Mouse (Mus musculus) brain, adult 2 months (tissue): ENCODE results near the gene Crtac1.
A peak's percentile ranks its signal among the peaks of the same experiment; 100 is the strongest.

Experiments used
- DNase-seq: peaks from one replicate; pipeline ENCODE4 v3.0.0; 2011; ENCODE audit warnings: low read depth, low spot score

Gene Crtac1

DNA sequence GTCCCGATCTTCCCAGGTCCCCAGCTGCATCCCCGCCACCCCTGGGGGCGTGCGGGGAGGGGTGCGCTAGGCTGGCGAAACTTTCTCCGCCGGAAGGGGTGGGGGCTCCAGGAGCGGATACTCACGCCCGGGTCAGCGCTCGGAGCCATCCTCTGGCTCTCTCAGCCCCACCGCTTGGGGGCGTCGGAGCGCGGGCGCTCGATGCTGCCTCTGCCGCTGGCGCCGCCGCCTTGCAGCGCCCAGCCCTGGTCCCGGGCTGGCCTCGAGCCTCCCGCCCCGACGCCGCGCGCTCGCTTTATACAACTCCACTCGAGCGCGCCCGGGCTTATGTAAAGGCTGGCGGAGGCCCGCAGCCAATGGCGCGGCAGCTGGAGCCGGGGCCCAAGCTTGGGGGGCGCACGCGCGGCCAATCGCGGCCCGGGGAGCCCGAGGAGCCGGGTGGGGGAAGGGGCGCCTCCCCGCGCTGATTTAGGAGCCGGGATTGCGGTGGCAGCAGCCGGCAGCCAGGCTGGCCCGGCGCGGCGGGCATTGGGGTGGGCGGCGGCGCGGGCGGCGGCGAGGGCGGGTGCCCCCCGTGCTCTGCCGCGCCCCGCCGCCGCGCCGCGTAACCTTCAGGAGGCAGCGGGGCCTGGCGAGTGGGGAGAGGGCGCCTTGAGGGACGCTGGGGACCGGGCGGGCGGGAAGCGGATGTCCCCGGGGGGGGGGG, at the start of gene Crtac1:
Crtac1 (minus strand) TSS at position 299 of the 706 bp plus-strand sequence.
- DNase-seq = peak; percentile 93

DNA sequence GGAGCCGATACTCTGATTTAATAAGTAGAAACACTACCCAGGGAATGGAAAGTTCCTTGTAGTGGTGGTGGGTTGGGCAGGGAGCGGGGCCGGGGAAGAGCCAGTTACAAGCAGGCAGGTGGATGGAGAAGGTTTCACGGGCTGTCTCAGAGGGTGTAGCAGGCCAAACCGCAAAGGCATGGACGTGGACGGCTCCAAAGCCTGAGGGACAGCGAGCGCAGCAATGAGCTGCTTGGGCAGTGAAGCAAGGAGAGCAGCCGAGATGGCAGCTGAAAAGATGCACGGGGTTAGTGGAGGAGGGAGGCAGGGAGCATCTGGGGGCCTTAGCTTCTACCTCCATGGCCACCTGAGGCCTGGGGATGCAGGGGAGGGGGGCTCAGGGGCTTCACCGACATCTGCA, 46.7 kb upstream of the Crtac1 start:
- no peak for DNase-seq

DNA sequence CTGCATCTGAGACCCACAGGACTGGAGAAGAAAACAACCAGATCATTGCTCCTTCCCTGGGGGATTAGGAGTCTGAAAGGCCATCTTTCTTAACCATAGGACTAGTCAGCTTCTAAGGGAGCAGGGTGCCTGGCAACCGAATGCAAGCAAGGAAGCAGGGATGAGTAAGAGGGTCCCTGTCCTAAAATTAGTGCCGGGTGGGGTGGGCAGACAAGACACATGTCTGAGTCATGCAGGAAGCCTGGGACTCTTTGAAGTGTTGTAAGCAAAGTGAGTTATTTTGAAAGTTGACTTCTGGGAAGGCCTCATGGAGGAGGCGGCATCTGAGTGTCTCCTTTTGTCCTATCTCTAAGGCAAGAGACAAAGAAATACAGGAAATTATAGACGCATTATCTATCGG, 46.2 kb upstream of the Crtac1 start:
- DNase-seq = peak; percentile 87

DNA sequence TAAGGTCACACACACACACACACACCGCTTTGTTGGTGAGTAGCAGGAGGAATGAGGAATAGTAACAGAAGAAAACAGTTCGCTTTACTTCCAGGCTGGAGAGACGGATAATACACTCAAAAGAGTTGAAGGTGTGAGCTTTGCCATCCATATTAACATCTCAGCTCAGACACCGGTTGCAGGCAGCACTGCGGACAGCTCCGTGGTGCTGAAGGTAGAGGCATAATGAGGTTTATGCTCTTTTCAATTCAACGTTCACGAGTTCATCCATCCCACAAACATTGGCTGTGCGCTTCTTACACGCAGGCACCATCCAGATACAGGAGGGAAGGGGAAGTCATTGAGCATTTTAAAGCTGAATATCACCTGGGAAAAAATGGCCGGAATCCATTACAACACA, 41.2 kb upstream of the Crtac1 start:
- no peak for DNase-seq

DNA sequence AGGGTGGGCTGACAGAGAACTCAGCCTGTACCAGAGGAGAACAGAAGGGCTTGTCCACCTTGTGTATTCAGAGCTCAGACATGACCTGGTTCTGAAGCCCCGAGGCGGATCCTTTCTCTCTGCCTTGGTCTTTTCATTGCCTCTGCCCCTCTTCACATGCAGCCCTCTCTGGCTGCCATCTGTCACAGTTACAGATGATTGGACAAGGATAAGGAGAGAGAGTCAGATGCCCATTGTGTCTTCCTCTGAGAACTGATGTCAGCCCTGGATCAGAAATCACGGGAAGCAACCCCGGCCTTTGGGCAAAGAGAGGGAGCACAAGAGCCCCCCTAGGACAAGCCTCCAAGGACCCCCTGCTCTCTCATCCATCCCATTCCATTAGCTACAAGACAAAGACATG, 40.0 kb upstream of the Crtac1 start:
- peak; percentile 32 for DNase-seq

DNA sequence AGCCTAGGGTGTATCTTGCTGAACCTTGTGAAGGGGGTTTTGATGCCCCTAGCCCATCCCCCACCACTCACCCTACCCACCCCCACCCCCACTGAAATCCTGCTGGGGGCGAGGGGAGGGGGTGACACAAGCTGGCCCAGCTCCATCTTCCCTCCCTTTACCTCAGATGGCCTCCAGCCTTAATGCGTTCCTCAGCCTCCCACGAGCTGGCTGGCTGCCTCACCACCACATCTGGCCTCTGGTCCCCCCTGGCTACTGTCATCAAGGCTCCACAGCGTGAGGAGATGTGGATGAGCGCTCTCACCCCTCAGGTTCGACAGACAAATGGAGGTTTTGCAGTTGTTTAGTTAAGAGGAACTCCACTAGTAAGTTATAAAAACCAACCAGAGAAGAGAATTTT, 30.3 kb upstream of the Crtac1 start:
- peak; percentile 16 for DNase-seq

DNA sequence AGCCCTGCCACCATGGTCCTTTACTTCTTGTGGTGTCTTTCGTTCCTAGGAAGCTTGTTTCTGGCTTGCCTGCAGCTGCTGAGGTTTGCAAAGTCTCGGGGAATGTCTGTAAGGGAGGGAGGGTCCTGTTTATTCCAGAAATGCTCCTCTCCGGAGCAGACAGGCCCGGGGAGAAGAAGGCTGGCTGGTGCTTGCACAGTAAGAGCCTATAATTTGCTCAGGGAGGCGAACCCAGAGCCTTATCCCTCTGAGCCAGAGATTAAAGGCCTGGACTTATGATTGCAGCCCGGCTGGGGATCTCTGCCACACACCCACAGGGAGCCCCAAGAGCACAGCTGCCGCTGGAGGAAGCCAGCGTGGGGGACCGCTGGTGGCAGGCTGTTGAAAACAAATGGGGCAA, 29.8 kb upstream of the Crtac1 start:
- peak; percentile 67 for DNase-seq

DNA sequence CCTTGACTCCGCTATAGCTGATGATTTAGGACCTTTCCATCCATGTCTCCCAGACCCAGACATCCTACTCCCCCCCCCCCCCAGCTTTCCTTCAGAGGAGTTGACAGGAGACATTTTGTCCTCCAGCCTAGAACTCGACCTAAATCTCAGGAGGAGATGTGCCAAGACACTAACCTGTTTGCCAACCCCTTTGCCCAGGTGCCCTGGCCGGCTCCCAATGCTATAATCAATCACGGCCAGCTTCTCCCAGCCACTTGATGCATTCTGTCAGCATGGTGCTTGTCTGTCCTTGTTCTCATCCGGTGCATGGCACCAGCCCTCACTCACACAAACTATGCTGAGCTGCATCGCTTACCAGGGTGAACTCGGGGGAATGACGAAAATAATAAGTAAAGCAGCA, 27.9 kb upstream of the Crtac1 start:
- no peak for DNase-seq

DNA sequence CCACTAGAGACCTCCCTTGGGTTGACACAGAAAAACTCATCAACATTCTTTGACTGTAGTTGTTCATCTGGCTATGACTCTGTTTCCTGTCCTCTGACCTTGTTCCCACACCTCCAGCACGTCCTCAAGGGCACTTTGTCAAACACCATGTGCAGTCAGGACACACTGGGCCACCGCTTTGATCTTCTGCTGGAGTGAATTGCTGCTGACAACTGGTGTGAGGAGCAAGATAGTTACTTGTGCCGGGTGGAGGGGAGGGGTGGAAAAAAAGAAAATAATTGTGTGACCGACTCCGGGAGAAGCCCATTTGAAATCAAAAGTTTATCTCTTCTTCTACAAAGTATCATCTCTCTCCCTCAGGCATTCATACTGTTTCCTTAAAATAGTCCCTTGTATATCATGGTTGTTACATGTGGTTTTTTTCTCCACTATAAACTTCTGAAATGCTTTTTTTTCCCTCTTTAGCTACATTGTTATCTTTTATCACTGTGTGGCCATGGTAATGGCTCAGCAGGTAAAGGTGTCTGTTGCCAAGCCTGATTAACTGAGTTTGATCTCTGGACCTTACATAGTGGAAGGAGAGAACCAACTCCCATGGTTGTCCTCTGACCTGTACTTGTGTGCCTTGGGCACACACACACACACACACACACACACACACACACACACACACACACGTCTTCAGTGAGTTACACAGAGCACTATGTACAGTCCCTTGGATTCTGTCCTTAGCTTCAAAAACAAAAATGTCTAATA, 23.1 kb upstream of the Crtac1 start:
- no peak for DNase-seq

DNA sequence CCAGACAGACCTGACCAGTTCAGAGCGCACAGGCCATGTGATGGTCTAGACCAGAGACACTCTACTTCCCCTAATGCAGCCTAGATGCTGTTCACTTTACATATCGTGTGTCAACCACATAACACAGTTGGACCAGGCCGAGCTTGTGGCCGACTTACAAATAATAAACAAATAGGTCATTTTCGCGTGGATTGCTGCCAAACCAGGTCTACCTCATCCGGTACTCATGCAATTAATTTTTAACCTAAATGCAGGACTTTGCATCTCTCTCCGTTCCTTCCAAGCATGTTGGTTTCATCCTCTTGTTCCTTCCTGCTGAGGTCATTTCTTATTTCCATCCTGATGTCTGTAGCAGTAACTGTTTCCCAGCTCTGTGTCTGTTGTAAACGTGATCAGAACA, 22.4 kb upstream of the Crtac1 start:
- no peak for DNase-seq

DNA sequence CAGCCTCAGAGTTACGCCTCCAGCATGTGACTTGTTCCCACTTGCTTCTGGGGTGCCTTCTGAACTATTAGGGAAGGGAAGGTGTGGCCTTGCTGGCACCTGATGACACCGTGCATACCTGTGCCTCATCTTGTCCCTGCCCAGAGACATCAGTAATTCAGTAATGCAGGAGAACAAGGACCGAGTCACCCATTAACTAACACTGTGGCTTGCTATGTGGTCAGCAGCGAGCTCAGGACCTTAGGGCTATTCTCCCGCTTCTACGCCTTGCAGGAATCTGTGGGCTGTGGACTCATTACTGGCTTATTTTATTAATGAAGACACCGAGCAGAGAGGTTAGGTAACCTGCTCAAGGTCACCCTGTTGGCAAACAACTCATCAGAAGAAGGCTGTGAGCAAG, 21.0 kb upstream of the Crtac1 start:
- no peak for DNase-seq

DNA sequence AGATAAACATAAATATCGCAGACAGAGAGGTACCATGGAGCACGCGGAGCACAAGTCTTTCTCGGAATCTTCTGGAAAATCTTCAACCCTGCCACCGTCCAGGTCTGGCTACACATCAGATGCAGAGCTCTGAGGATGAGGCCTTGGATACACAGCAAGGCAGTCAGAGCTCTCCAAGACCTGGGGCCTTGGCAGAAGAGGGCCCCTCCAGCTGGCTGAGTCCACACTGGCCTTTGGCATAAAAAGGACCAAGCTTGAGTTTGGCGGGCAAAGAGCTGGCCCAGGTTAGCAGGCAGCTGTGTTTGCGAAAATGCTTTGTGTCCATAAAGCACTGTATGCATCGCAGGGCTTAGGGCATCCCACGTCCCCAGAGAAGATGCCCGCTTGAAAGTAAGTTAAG, 17.0 kb upstream of the Crtac1 start:
- DNase-seq = no peak

DNA sequence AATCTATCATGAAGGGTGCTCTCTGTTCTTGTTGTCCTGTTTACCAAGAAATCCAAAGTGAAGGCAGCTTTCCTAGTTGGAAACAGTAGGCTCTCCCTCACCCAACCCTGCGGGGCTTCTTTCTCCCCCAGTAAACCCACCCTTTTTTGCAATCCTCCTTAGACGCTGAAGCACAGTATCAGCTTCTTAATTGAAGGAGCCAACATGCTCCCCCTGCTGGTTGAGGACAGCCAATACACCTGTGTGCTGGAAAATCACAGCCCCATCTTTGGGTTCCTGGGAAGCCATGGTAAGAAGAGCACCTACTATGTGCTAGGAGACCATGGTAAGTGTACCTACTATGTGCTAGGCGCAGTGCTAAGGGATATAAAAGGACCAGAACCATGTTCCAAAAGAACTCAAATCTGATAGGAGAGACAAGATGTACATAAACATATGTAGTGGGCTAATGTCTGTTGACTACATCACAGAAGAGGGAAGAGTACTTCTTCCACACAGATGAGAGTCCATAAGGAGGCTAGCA, 12.4 kb upstream of the Crtac1 start:
- peak; percentile 70 for DNase-seq

DNA sequence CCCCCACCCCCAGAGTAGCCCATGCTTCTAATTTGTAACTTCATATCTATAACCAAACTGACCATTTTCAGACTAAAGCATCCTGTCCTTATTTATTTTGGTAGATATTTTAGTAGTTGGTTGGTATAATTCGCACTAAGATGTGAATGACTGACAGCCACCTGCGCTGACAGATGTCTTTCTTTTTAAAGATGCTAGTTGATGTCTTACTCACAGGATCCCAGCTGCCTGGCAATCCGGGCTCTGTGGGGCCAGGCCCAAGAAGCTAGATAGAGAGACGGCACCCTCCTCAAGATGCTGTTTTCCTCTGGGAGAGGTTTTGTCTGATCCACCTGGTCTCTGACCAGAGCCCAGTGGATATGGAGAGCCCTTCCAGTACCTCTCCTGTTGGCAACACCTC, 11.7 kb upstream of the Crtac1 start:
- DNase-seq = peak; percentile 44

DNA sequence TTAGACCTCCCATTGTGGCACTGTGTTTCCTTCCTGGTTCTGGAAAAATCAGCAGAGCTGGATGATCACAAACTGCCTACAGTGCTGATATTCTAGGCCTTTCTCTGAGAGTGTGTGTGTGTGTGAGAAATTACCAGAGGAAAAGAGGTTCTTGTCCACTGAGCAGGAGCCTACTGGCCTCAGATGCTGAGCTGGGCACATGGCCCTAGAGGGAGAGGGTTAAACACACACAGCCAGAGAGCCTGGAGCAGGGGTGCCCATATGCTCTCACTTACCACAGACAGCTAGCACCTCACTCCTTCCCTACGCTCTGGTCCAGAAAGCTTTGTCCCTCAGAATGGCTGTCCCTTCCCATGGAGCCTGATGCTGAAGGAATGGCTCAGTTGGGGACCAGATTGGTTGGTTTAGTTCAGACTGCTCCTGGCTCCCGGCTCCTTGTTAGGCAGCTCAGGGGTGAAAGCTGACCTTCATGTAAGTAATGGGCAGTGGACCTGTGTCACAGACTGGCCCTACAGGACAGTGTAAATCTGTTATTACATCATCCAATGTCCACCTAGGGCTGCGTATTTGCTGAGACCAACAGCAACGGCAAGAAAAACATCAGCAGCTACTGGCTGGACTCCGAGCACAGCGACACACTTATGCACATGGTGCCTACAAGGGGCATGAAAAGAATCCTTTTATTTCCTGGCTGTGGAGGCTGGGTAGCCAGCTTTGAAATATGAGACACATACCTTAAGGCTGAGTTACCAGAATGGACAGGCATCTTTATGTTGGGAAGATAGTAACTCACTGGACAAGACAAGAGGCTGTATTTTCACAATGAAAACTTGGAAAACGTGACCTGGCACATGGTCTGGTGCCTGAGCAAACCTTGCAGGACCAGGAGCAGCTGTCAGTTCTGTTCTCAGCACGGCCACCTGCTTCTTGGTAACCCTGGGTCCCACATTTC, 10.9 kb upstream of the Crtac1 start:
- DNase-seq = no peak

DNA sequence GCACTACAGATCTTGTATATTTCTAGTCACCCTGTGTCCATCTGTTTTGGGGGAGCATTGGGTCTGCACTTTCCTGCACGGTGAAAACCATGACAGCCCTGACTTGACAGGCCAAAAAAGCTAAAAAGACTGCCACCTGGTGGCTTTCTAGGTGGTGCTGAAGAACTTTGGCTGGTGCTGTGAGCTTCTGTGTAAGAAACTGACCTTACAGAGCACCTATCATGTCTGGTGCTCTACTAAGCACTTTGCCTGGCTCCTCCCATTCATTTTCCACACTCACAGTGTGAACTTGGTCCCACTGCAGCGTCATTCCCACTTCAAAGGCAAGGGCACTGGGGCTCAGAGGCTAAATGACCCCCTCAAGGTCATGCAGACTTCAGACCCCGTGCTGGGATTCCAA, 8.5 kb upstream of the Crtac1 start:
- peak; percentile 80 for DNase-seq

DNA sequence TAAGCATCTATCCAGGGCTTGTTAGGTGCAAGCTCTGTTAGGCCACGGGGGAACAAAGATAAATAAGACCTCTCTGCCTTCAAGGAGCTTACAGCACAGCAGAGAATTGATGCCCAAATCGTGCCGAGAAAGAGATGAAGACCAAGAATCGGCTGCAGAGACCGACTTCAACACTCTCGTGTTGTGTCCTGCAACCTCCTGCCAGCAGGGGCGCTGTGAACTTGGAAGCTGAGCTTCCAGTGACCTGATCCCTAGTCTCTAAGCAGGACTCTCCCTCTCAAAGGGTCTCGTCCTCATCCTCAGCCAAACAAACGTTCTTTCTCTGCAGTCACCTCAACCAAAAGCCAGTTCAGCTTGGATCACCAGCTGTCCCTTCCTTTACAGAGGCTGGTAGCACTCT, 7.8 kb upstream of the Crtac1 start:
- no peak for DNase-seq

DNA sequence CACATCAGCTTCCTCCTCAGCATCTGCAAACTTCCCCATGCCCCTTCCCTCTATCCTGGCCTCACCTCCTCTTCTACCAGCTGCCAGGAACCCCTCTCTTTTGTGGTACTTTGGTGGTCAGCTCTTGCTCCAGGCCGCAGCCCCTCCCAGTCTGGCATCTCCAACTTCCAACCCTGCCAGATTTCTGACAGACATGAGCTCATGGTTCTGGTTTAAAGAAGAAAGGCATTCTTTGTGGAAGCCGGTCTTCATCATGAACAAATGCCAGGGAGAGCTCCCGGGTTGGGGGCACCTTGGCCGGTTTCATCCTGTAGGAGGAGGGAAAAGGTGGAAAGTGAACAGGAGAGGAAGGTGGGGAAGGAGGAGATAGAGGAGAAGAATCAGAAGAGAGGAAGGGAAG, 4.0 kb upstream of the Crtac1 start:
- no peak for DNase-seq

DNA sequence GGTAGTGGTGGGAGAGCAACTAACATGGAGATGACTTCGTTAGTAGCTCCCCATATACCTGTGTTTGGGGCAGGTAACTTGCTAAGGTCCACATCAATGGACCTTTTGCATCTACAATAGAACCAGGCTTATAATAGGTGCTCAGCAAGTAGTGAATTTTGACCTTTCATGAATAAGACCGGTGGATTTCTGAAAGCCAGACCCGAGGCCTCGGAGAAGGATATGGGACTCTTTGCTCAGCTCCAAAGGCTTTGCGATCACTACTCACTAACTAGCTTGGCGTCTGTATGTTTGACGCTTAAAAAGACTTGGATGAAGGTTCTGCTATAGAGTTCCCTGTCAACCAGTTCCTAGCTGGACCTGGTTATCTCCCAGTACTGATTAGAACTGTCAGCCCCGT, 1.2 kb upstream of the Crtac1 start:
- no peak for DNase-seq

DNA sequence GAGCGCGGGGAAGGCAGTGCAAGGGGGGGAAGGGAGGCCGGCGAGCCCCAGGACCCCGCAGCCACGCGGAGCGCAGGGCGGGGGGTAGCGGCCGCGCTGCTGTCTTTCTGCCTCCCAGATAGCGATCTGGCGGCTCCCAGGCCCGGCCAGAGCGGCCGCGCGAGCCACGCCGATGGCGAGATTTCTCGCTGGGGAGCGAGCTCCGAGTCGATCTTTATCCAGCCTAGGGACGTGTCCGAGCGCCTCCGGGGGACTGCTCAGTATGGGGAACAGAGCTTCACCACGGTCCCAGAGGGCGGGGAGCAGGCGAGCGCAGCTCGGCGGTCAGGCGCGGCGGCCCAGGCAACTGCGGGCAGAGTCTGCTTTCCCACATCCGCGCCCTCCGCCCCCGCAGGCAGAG, 608 bp upstream of the Crtac1 start:
- peak; percentile 54 for DNase-seq

DNA sequence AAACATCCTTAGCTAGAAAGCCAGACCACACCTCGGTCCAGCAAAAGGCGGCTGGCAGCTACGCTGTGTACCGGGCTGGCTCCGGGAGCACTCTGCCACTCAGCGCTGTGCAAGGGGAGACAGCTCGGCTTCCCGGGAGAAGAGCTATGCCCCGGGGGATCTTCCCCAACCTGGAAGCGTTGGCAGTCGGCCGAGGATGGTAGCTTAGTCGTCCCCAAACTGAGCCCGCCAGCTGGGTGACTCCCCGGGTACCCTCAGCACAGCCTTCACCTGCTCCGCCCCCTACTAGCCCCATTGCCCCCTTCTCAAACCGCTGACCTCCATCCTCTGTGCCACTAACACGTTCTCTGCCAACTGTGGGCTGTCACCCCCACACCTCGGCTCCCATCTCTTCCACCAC, 602 bp downstream of the Crtac1 start:
- no peak for DNase-seq

DNA sequence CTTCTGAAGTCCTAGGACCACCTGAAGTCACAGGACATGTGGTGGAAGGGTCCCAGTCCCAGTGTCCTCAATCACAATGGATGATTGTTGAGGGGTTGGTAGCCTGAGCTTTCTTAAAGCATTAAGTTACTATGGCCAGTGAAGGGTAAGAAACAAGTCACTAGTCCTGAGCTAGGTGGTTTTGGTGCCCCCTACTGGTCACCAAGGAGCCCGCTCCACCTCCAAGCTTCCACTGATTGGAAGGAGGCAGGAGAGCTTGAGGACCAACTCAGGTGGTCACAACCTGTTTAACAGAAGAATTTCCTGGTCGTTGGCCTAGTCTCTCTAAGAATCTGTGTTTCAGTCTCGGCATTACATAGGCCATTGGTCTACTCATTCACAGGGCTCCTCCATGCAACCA, 2.2 kb downstream of the Crtac1 start:
- DNase-seq = peak; percentile 90
